Mouse (Mus musculus): ENCODE measurements around the gene Slc9a8. TPM values are rescaled to one million over a fixed set of nuclear protein-coding genes. Genes with fewer than 3 reads are reported as not detected.

Gene Slc9a8
- polyA plus RNA-seq, 1 experiment from 2014 or later: 18.7 TPM

DNA sequence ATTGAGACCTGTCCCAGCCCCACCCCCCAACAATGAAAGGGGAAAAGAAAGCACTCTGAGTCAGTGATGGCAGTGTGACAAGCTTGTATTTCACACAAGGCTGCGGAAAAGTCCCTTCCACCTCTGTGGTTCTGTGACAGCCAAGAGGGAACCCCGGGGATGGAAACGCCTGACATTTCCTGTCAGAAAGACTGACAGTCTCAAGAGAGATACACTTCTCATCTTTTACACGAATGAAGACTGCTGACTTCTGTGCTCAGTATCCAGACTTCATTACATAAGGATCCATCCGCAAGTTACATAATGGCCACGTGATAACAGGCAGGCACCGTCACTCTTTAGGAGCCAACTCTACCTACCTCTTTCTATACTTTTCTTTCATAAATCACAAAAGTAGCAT is 74.9 kb downstream of the Slc9a8 start:
- H3K36me3 ChIP-seq: no peaks in the 10 kb centered on the region
- H3K9ac ChIP-seq: no peak overlapping the region
- no peaks in the 10 kb centered on the region for H3K27me3 ChIP-seq (replicated peaks)
- 81% methylated on average over 7 of the region's 7 CpGs for WGBS
- no peaks in the 10 kb centered on the region for H3K9me3 ChIP-seq
- no peak for ATAC-seq (ENCODE audit: extremely low read depth, insufficient number of reproducible peaks, low FRiP score, low TSS enrichment)
- no peak overlapping the region for H3K27ac ChIP-seq (replicated peaks)
- peaks cover 12% of the 10 kb centered on the region for H3K4me1 ChIP-seq
- no peak overlapping the region for H3K4me3 ChIP-seq
- H3K4me2 ChIP-seq: no peak overlapping the region

DNA sequence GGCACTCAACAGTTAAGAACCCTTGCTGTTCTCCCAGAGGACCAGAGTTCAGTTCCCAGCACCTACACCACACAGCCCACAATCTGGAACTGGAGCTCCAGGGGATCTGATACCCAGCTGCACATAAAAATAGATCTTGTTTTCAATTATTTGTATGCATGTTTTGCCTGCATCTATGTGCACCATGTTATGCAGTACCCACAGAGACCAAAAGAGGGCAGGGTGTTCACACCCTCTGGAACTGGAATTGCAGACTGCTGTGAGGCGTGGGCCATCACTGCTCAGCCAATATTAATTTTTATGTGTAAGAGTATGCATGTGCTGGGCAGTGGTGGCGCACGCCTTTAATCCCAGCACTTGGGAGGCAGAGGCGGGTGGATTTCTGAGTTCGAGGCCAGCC is 75.8 kb downstream of the Slc9a8 start:
- H3K36me3 ChIP-seq: no peaks in the 10 kb centered on the region
- no peak for ATAC-seq (ENCODE audit: extremely low read depth, insufficient number of reproducible peaks, low FRiP score, low TSS enrichment)
- no peak overlapping the region for H3K4me3 ChIP-seq
- no peaks in the 10 kb centered on the region for H3K27me3 ChIP-seq (replicated peaks)
- H3K9me3 ChIP-seq: no peaks in the 10 kb centered on the region
- no peak overlapping the region for H3K27ac ChIP-seq (replicated peaks)
- 68% methylated on average over 5 of the region's 5 CpGs for WGBS
- H3K4me1 ChIP-seq: peaks cover 5% of the 10 kb centered on the region
- no peak overlapping the region for H3K9ac ChIP-seq
- H3K4me2 ChIP-seq: no peak overlapping the region

DNA sequence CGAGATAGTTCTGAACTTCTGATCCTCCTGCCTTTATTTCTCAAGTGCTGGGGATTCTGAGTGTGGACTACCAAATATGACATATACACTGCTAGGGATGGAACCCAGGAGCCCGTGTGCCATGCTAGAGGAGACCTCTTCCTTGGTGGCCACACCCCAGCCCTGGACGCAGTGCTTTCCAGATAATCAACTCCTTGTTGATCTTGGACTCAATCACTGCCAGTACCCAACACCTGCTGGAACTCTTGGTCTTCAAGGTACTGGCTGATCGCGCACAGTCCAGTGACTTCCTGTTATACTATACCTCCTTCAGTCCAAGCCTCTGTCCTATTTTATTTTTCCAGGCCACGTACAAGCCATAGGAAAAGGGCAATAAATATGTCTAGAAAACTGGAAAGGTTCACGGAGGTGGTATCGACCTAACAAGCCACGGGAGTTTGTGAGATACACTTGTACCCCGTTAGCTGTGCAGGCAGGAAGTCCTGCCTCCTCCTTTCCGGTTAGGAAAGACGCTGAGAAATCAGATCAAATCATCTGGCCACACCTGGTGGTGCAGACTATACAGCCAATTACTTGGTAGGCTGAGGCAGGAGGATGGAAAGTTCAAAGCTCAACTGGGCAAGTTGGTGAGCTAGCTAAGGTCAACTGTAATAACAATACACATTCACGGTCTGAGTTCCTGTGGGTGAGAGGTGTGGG is 81.2 kb downstream of the Slc9a8 start:
- Histone ChIP-seq H3K27ac (replicated peaks) (no peak overlapping the region; the same call in 1 of the 2 replicates), H3K4me1 (peaks cover 38% of the 10 kb centered on the region), H3K27me3 (replicated peaks) (no peaks in the 10 kb centered on the region), H3K9ac (peak overlapping the region; percentile 91), H3K4me3 (peak overlapping the region; percentile 76), H3K4me2 (peak overlapping the region; percentile 80), H3K9me3 (no peaks in the 10 kb centered on the region), H3K36me3 (peaks cover 15% of the 10 kb centered on the region)
- WGBS: 37% methylated on average over 13 of the region's 13 CpGs
- ATAC-seq (ENCODE audit: extremely low read depth, insufficient number of reproducible peaks, low FRiP score, low TSS enrichment): no peak

DNA sequence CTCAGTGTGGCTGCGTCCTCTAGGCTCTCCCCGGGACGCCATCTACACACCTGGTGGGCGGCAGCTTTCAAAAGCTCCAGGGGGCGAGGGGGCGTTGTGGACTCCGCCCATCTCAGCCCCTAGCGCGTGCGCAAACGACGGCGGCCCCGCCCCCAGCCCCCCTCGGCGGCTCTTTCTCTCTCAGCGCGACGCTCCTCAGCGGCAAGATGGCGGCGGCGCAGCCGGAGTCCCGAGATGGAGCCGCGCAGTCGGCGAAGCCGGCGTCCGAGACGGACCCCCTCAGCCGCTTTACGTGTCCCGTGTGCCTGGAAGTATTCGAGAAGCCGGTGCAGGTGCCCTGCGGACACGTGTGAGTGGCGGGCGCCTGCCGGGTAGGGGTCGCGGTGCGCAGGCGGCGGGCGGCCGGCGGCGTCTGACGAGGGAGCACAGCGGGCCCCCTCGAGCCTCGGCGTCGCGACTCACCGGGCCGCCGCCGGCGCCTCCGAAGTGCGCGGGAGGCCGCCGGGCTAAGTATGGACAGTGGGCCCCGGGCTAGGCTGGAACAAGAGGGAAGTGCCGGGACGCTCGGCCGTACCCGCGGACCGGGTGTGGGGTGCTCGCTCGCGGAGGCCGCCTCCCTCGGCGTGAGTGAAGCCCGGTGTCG is 81.9 kb downstream of the Slc9a8 start:
- WGBS: 1% methylated on average over 75 of the region's 85 CpGs
- H3K9ac ChIP-seq: peak overlapping the region; percentile 91
- H3K27ac ChIP-seq (replicated peaks): peak overlapping the region; percentile 81
- H3K4me2 ChIP-seq: peak overlapping the region; percentile 80
- no peaks in the 10 kb centered on the region for H3K27me3 ChIP-seq (replicated peaks)
- H3K4me3 ChIP-seq: peak overlapping the region; percentile 76
- peak; percentile 78 for ATAC-seq (ENCODE audit: extremely low read depth, insufficient number of reproducible peaks, low FRiP score, low TSS enrichment)
- H3K4me1 ChIP-seq: peaks cover 44% of the 10 kb centered on the region
- peaks cover 22% of the 10 kb centered on the region for H3K36me3 ChIP-seq
- no peaks in the 10 kb centered on the region for H3K9me3 ChIP-seq

DNA sequence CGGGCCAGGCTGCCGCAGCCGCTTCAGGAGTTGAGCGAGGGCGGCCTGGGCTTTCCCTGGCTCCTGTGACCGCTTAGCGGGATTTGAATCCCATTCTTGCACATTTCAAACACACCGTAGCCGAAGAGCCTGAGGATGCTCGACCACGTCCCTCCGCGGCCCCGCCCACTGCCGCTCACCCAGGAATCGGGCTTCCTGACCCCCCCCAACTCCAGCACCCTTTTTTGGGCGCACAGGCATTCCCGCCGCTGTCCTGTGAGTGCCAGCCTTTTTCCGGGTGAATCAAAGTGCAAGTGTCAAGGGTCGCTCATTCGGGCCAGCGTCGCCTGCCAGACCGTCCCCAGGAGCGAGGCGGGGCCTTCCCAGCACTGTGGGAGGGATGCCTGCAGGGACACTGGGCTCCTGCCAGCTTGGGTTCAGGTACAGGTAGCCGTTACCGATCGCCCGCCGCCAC is 82.4 kb downstream of the Slc9a8 start:
- H3K27me3 ChIP-seq (replicated peaks): no peaks in the 10 kb centered on the region
- under 1% methylated on average over 32 of the region's 32 CpGs for WGBS
- H3K4me2 ChIP-seq: peak overlapping the region; percentile 80
- peaks cover 27% of the 10 kb centered on the region for H3K36me3 ChIP-seq
- peak; percentile 25; the same call in 1 of the 2 replicates for ATAC-seq (ENCODE audit: extremely low read depth, insufficient number of reproducible peaks, low FRiP score, low TSS enrichment)
- H3K9ac ChIP-seq: peak overlapping the region; percentile 91
- H3K4me3 ChIP-seq: peak overlapping the region; percentile 76
- peak overlapping the region; percentile 81 for H3K27ac ChIP-seq (replicated peaks)
- H3K9me3 ChIP-seq: no peaks in the 10 kb centered on the region
- peaks cover 44% of the 10 kb centered on the region for H3K4me1 ChIP-seq

DNA sequence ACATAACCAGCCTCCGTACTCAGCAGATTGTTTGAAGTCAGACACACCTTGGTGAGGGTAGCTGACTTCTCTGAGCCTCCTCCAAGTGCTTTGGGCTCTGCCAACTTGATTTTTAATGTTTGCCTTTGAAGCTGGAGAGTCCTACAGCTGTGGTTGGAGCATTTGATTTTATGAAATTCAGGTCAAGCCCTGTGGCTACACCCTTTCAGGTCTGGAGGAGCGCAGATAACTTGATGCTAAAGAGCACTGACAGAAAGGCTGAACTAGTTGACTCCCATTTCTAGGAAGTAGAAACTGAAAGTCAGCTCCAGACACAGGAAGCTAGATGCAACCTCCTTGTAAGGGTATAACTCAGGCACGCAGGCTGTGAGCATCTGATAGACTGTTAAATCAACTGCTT is 83.6 kb downstream of the Slc9a8 start:
- peaks cover 38% of the 10 kb centered on the region for H3K36me3 ChIP-seq
- H3K4me1 ChIP-seq: peaks cover 50% of the 10 kb centered on the region
- H3K9me3 ChIP-seq: no peaks in the 10 kb centered on the region
- H3K27ac ChIP-seq (replicated peaks): no peak overlapping the region
- 74% methylated on average over 3 of the region's 3 CpGs for WGBS
- ATAC-seq (ENCODE audit: extremely low read depth, insufficient number of reproducible peaks, low FRiP score, low TSS enrichment): no peak
- no peaks in the 10 kb centered on the region for H3K27me3 ChIP-seq (replicated peaks)
- H3K9ac ChIP-seq: peak overlapping the region; percentile 91
- H3K4me3 ChIP-seq: peak overlapping the region; percentile 76
- peak overlapping the region; percentile 80 for H3K4me2 ChIP-seq

DNA sequence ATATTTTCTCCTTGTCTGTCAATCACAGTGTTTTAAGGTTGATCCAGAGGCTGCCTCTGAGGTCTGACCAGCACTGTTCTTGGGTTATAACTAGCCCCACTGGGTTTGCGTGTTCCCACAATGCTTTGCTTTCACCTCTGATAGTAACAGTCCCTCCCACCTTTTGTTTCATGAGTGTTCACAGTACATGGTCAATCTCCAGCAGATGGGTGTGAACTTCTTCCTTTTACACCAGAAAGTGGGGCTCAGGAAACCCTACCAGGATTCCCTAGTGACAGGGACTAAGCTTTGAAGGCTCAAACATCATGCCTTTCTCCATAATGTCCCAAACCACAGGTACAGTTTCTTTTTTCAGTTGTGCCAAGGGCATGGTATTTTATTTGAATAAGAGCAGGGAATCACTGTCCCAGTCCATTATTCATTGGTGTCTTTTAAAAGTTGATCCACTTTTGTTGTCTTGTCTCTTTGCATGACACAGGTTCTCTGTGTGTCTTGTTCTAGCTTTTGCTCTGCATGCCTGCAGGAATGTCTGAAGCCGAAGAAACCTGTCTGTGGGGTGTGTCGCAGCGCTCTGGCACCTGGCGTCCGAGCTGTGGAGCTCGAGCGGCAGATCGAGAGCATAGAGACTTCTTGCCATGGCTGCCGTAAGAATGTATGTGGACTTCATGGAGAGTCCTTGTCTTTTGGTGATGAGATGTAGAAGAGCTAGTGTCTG is 85.2 kb downstream of the Slc9a8 start:
- Histone ChIP-seq H3K9ac (peak overlapping the region; percentile 5; the same call in 1 of the 2 replicates), H3K4me2 (no peak overlapping the region), H3K9me3 (no peaks in the 10 kb centered on the region), H3K27me3 (replicated peaks) (no peaks in the 10 kb centered on the region), H3K4me1 (peaks cover 60% of the 10 kb centered on the region), H3K4me3 (no peak overlapping the region), H3K36me3 (peaks cover 54% of the 10 kb centered on the region), H3K27ac (replicated peaks) (no peak overlapping the region)
- WGBS: 91% methylated on average over 10 of the region's 10 CpGs
- ATAC-seq (ENCODE audit: extremely low read depth, insufficient number of reproducible peaks, low FRiP score, low TSS enrichment): no peak

DNA sequence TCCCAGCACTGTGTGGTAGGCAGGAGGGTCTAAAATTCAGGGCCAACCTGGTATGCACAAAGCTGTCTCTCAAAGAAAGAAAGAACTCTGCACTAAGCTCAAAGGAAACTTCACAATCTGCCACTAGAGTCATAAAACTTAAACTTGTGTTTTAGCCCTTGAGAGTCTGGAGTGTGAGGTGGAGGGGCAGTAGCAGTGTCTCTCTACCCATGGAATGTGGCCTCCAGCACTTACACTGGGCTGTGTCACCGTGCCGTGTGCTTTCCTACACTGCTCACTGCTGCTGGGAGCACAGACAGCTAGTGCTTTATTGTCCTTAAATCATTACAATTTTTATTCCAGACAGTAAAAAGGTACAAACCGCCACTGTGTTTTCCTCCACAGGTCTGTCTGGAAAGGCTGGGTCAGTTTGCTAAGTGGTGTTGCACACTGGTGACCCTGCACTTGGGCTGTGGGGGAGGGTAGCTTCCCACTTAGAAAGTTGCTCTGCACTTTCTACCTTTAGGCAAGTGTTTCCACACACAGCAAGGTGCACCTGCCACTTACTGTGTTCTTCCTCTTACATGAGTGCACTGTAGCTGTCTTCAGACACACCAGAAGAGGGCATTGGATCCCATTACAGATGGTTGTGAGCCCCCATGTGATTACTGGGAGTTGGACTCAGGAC is 86.3 kb downstream of the Slc9a8 start:
- H3K27ac ChIP-seq (replicated peaks): peak overlapping the region; percentile 42

DNA sequence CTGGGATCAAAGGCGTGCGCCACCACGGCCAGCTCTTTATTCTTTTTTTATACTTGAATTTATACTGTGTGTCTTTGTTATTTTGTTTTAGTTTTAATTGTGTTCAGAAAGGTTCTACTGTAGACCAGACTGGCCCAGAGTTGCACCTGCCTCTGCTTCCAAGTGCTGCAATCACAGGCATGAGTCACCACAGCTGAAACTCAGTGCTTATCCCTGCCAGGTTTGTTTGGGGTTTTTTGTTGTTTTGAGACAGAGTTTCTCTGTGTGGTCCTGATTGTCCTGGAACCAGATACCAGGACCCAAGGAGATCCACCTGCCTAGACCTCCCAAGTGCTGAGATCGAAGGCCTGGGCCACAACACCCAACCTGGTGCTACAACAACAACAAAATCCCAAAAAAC is 87.1 kb downstream of the Slc9a8 start:
- Histone ChIP-seq H3K4me1 (peaks cover 57% of the 10 kb centered on the region), H3K9ac (no peak overlapping the region), H3K4me3 (no peak overlapping the region), H3K36me3 (peaks cover 72% of the 10 kb centered on the region), H3K4me2 (no peak overlapping the region), H3K27me3 (replicated peaks) (no peaks in the 10 kb centered on the region), H3K27ac (replicated peaks) (no peak overlapping the region), H3K9me3 (no peaks in the 10 kb centered on the region)
- no peak for ATAC-seq (ENCODE audit: extremely low read depth, insufficient number of reproducible peaks, low FRiP score, low TSS enrichment)
- WGBS: 97% methylated on average over 4 of the region's 4 CpGs

More for the DNA sequence above, 86.3 kb downstream of the Slc9a8 start:
- Histone ChIP-seq H3K27me3 (replicated peaks) (no peaks in the 10 kb centered on the region), H3K9me3 (no peaks in the 10 kb centered on the region), H3K9ac (no peak overlapping the region), H3K36me3 (peaks cover 65% of the 10 kb centered on the region), H3K4me3 (no peak overlapping the region), H3K4me1 (peaks cover 59% of the 10 kb centered on the region), H3K4me2 (no peak overlapping the region)
- WGBS: 73% methylated on average over 3 of the region's 3 CpGs
- ATAC-seq (ENCODE audit: extremely low read depth, insufficient number of reproducible peaks, low FRiP score, low TSS enrichment): no peak

DNA sequence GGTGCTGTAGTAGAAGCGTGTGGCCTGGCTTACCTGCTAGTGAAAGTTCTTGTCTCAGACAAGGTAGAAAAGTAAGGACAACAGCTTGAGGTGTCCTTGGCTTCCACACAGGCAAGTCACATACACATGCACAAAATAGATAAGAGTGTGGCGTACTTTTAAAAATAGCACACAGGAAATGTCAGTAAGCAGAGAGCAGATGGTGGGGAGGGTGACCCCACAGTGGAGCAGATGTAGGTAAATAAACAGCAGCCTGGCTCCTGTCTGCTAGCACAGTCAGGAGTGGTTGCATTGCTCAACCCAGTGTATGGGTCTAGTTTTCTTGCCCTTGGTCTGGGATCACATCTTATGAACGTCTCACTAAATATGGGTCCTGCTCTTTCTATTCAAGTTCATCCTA is 89.0 kb downstream of the Slc9a8 start:
- Histone ChIP-seq H3K27me3 (replicated peaks) (no peaks in the 10 kb centered on the region), H3K36me3 (peaks cover 91% of the 10 kb centered on the region), H3K9ac (peak overlapping the region; percentile 60), H3K27ac (replicated peaks) (peak overlapping the region; percentile 89), H3K4me2 (peak overlapping the region; percentile 48), H3K4me1 (peaks cover 49% of the 10 kb centered on the region), H3K9me3 (no peaks in the 10 kb centered on the region), H3K4me3 (no peak overlapping the region)
- ATAC-seq (ENCODE audit: extremely low read depth, insufficient number of reproducible peaks, low FRiP score, low TSS enrichment): no peak
- 41% methylated on average over 3 of the region's 3 CpGs for WGBS

DNA sequence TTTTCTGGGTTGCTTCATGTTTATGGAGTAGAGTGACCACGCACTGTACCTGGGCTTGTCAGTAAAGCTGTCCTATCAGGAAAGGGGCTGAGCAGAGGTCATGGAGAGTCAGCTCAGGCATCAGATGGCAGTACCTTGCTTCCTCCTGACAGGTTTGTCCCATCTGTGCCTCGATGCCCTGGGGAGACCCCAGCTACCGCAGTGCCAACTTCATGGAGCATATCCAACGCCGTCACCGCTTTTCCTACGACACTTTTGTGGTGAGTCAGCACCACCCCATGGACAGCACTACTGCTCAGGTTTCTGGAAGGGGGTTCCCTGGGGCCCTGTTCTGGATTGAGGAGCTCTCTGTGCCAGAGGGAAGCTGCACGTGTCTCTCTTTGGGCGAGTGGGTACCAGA is 90.9 kb downstream of the Slc9a8 start:
- no peak overlapping the region for H3K4me3 ChIP-seq
- ATAC-seq (ENCODE audit: extremely low read depth, insufficient number of reproducible peaks, low FRiP score, low TSS enrichment): no peak
- 93% methylated on average over 9 of the region's 9 CpGs for WGBS
- no peak overlapping the region for H3K4me2 ChIP-seq
- H3K9ac ChIP-seq: no peak overlapping the region
- no peaks in the 10 kb centered on the region for H3K27me3 ChIP-seq (replicated peaks)
- H3K36me3 ChIP-seq: peaks cover 98% of the 10 kb centered on the region
- peaks cover 33% of the 10 kb centered on the region for H3K4me1 ChIP-seq
- no peak overlapping the region for H3K27ac ChIP-seq (replicated peaks)
- H3K9me3 ChIP-seq: no peaks in the 10 kb centered on the region
